Mouse (Mus musculus) liver, embryonic 11.5 days (tissue): ENCODE data around the gene Fcf1. TPM values are rescaled to one million over a fixed set of nuclear protein-coding genes. Genes with fewer than 3 reads are reported as not detected.

Experiments
- ATAC-seq: fragments of 200-750 bp; cut with Nextera tagmentation; replicated peaks from 2 replicates; pipeline ENCODE4 v1.8.0; 2017; ENCODE audit warnings: moderate number of reproducible peaks, mild to moderate bottlenecking, moderate TSS enrichment, moderate library complexity; ENCODE audit not compliant: low FRiP score
- DNase-seq: peaks from one replicate; pipeline ENCODE4 v3.0.0-alpha.2; 2017; ENCODE audit warnings: low spot score
- H3K27ac ChIP-seq: fragments of 300-500 bp; sonication (generic); 2 replicates; pipeline ENCODE4 v1.5.1; 2014; ENCODE audit warnings: mild to moderate bottlenecking, low read depth, low read length, control low read depth
- H3K27me3 ChIP-seq: fragments of 300-500 bp; sonication (generic); replicated peaks from 2 replicates; pipeline ENCODE4 v1.6.1; 2014; ENCODE audit warnings: low read length, mixed read lengths; ENCODE audit not compliant: control insufficient read depth, insufficient read depth
- H3K36me3 ChIP-seq: fragments of 300-500 bp; sonication (generic); 2 replicates; pipeline ENCODE4 v1.6.1; 2014; ENCODE audit warnings: mild to moderate bottlenecking, low read length, moderate library complexity, mixed read lengths; ENCODE audit not compliant: control insufficient read depth, insufficient read depth
- H3K4me1 ChIP-seq: fragments of 300-500 bp; sonication (generic); replicated peaks from 2 replicates; pipeline ENCODE4 v1.6.1; 2014; ENCODE audit warnings: low read length, mixed read lengths; ENCODE audit not compliant: control insufficient read depth, insufficient read depth
- H3K4me2 ChIP-seq: fragments of 300-500 bp; sonication (generic); 2 replicates; pipeline ENCODE4 v1.6.1; 2014; ENCODE audit warnings: mild to moderate bottlenecking, control low read depth, moderate library complexity
- H3K4me3 ChIP-seq: fragments of 300-500 bp; sonication (generic); 2 replicates; pipeline ENCODE4 v1.5.1; 2014; ENCODE audit warnings: low read depth, low read length, control low read depth
- H3K9ac ChIP-seq: fragments of 300-500 bp; sonication (generic); 2 replicates; pipeline ENCODE4 v1.6.1; 2014; ENCODE audit warnings: low read depth, low read length, control low read depth
- H3K9me3 ChIP-seq: fragments of 300-500 bp; sonication (generic); 2 replicates; pipeline ENCODE4 v1.6.1; 2016; ENCODE audit warnings: low read length, inconsistent platforms, mixed read lengths; ENCODE audit not compliant: control insufficient read depth
- WGBS: fragments of 180-500 bp; shearing (Covaris S2); extraction: QIAGEN DNeasy Blood & Tissue Kit; methylation state at CpG from one replicate; pipeline ENCODE4 v1.1.7; 2014; 5-methylcytosine and 5-hydroxymethylcytosine counted together
- polyA plus RNA-seq: library from polyadenylated mRNA; unstranded; fragments of >200 nt; fragmentation: Nextera tagmentation; extraction: Ambion mirVana; gene quantifications from 2 replicates; pipeline ENCODE4 v1.2.1, GENCODE M21; 2014

Fcf1 gene
- polyA plus RNA-seq, 1 experiment from 2014 or later, result 215 TPM

GRCm38 (mm10) chr12:85012185-85012584, 41.5 kb downstream of the Fcf1 start:
- Histone ChIP-seq H3K27ac (no peak overlapping the region), H3K27me3 (no peaks in the 10 kb centered on the region), H3K9ac (no peak overlapping the region), H3K36me3 (peaks cover 33% of the 10 kb centered on the region), H3K9me3 (no peaks in the 10 kb centered on the region), H3K4me2 (no peak overlapping the region), H3K4me3 (no peak overlapping the region), H3K4me1 (no peaks in the 10 kb centered on the region)
- WGBS, result 71% methylated on average over 2 of the region's 2 CpGs
- ATAC-seq (peak; percentile 68), DNase-seq (no peak)

DNA sequence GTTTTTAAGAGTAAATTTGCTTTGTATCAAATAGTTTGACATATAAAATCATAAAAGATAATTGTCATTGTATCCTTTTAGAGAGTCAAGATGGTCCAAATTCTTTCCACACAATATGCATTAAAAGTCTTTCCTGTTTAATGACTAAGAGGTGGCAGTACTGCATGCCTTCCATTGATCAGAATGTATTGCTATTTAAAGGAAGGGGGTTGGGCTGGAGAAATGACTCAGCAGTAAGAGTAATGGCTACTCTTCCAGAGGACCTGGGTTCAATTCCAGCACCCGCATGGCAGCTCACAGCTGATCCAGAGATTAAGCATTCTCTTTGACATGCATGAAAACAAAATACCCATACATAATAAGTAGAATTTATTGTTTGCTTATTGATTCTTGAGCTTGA, 51.4 kb downstream of the Fcf1 start:
- WGBS, result 84% methylated on average over 1 of the region's 1 CpGs

GRCm38 (mm10) chr12:85032710-85033109, 62.0 kb downstream of the Fcf1 start:
- Histone ChIP-seq H3K4me2 (no peak overlapping the region), H3K36me3 (peaks cover 16% of the 10 kb centered on the region), H3K9me3 (no peaks in the 10 kb centered on the region), H3K27me3 (no peaks in the 10 kb centered on the region), H3K4me3 (no peak overlapping the region), H3K9ac (no peak overlapping the region), H3K4me1 (no peaks in the 10 kb centered on the region), H3K27ac (no peak overlapping the region)
- 89% methylated on average over 2 of the region's 2 CpGs for whole genome bisulfite sequencing
- ATAC-seq, result 0 out of 2 replicates have a peak, but pooled peaks have one; percentile 39
- no peak for DNase-seq

More for the DNA sequence above, 51.4 kb downstream of the Fcf1 start:
- Histone ChIP-seq H3K27ac (no peak overlapping the region), H3K9ac (no peak overlapping the region), H3K4me1 (no peaks in the 10 kb centered on the region), H3K9me3 (no peaks in the 10 kb centered on the region), H3K36me3 (peaks cover 4% of the 10 kb centered on the region; the same call in 1 of the 2 replicates), H3K4me2 (no peak overlapping the region), H3K4me3 (no peak overlapping the region), H3K27me3 (no peaks in the 10 kb centered on the region)
- DNase-seq, result no peak
- no peak for ATAC-seq

Other genes starting within 250 kb of the Fcf1 start
- 40.3 and 41.7 TPM in 2 replicates for gene Npc2, start 197.7 kb upstream of the Fcf1 start, polyA plus RNA-seq
- 139 TPM in 2 replicates for gene Isca2, start 197.6 kb upstream of the Fcf1 start, polyA plus RNA-seq
- 0.16 and 0.29 TPM in 2 replicates for gene Ltbp2, start 94.4 kb upstream of the Fcf1 start, polyA plus RNA-seq
- 19.6 and 22.9 TPM in 2 replicates for gene Arel1, start within 50 bp of the Fcf1 start, polyA plus RNA-seq
- gene Ylpm1, start 25.4 kb downstream of the Fcf1 start, polyA plus RNA-seq, result 25.5 and 30.7 TPM in 2 replicates
- 3.8 and 4.3 TPM in 2 replicates for gene Prox2, start 139.9 kb downstream of the Fcf1 start, polyA plus RNA-seq
- 139 and 143 TPM in 2 replicates for gene Dlst, start 139.9 kb downstream of the Fcf1 start, polyA plus RNA-seq
- gene Rps6kl1, start 180.4 kb downstream of the Fcf1 start, polyA plus RNA-seq, result 0.99 and 1.1 TPM in 2 replicates
- gene Pgf, start 206.9 kb downstream of the Fcf1 start, polyA plus RNA-seq, result 4.0 and 5.7 TPM in 2 replicates
- gene Eif2b2, start 248.6 kb downstream of the Fcf1 start, polyA plus RNA-seq, result 75.6 and 86.5 TPM in 2 replicates